Mouse (Mus musculus) bone marrow macrophage, adult 2 months (primary cell): Measurements from ENCODE around the gene Col23a1.

Experiments used
- CTCF ChIP-seq: IDR thresholded peaks from 2 replicates; pipeline ENCODE4 v1.5.1; 2012; ENCODE audit warnings: low read depth, mild to moderate bottlenecking, low read length, moderate library complexity
- POLR2A ChIP-seq: IDR thresholded peaks from 2 replicates; pipeline ENCODE4 v1.6.1; 2012; ENCODE audit warnings: mild to moderate bottlenecking, low read depth, low read length, borderline replicate concordance

GRCm38 (mm10) chr11:51615601-51616000, 325.9 kb downstream of the Col23a1 start:
- TF ChIP-seq CTCF, result no peak
- TF ChIP-seq POLR2A, result no peak
